Mouse (Mus musculus) CH12.LX (cell line): ENCODE data around the gene Aarsd1.

ENCODE experiments used
- CHD2 ChIP-seq: IDR thresholded peaks from 2 replicates; pipeline ENCODE4 v1.6.1; 2011; ENCODE audit warnings: low read length, improper control_type of control experiment
- CTCF ChIP-seq, 2 experiments: IDR thresholded peaks in 1 of 2; conservative IDR thresholded peaks in 1 of 2; 2 replicates each; pipeline ENCODE4 v1.5.1; 2011 to 2012; ENCODE audit warnings: low read depth in 2 of 2, low read length in 2 of 2, improper control_type of control experiment in 1 of 2, inconsistent platforms in 1 of 2, mild to moderate bottlenecking in 1 of 2, moderate library complexity in 1 of 2
- E2F4 ChIP-seq: IDR thresholded peaks from 2 replicates; pipeline ENCODE4 v1.6.1; 2011; ENCODE audit warnings: low read depth, low read length, improper control_type of control experiment; ENCODE audit not compliant: insufficient replicate concordance
- ELF1 ChIP-seq: IDR thresholded peaks from 2 replicates; pipeline ENCODE4 v1.6.1; 2014; ENCODE audit warnings: low read depth, mild to moderate bottlenecking, inconsistent platforms, low read length, improper control_type of control experiment
- MAFK ChIP-seq: IDR thresholded peaks from 2 replicates; pipeline ENCODE4 v1.6.1; 2011; ENCODE audit warnings: low read length, improper control_type of control experiment; ENCODE audit not compliant: insufficient replicate concordance
- MAX ChIP-seq: IDR thresholded peaks from 2 replicates; pipeline ENCODE4 v1.6.1; 2011; ENCODE audit warnings: low read length, improper control_type of control experiment
- MEF2A ChIP-seq: IDR thresholded peaks from 2 replicates; pipeline ENCODE4 v1.6.1; 2014; ENCODE audit warnings: low read depth, mild to moderate bottlenecking, inconsistent platforms, low read length, improper control_type of control experiment, borderline replicate concordance
- MYC ChIP-seq: IDR thresholded peaks from 2 replicates; pipeline ENCODE4 v1.6.1; 2011; ENCODE audit warnings: low read depth, mild to moderate bottlenecking, improper control_type of control experiment, low read length
- PAX5 ChIP-seq: IDR thresholded peaks from 2 replicates; pipeline ENCODE4 v1.6.1; 2012; ENCODE audit warnings: low read length, inconsistent platforms, mixed read lengths
- POLR2A ChIP-seq: IDR thresholded peaks from 2 replicates; pipeline ENCODE4 v1.6.1; 2011; ENCODE audit warnings: low read depth, mild to moderate bottlenecking, improper control_type of control experiment, low read length
- SMC3 ChIP-seq: IDR thresholded peaks from 2 replicates; pipeline ENCODE4 v1.6.1; 2011; ENCODE audit warnings: low read depth, low read length, improper control_type of control experiment
- USF1 ChIP-seq: IDR thresholded peaks from 2 replicates; pipeline ENCODE4 v1.6.1; 2014; ENCODE audit warnings: low read depth, mild to moderate bottlenecking, inconsistent platforms, low read length, improper control_type of control experiment
- ZC3H11A ChIP-seq: IDR thresholded peaks from 2 replicates; pipeline ENCODE4 v1.6.1; 2012; ENCODE audit warnings: low read depth, mild to moderate bottlenecking, inconsistent platforms, low read length, improper control_type of control experiment
- ZKSCAN1 ChIP-seq: IDR thresholded peaks from 2 replicates; pipeline ENCODE4 v1.6.1; 2012; ENCODE audit warnings: low read depth, inconsistent platforms, low read length, improper control_type of control experiment, borderline replicate concordance

DNA sequence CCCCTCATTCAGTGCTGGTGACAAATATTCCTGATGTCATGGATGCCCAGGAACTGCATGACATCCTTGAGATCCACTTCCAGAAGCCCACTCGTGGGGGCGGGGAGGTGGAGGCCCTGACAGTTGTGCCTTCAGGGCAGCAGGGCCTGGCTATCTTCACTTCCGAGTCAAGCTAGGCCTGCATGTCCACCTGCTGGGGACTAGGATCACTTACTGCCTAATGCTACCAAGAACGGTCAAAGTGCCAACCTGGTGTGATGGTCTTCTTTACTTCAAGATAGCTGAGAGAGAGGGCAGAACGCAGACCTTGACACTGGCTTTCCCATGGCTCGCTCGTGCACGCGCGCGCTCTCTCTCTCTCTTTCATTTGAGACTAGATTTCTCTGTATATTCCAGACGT is 40.8 kb upstream of the Aarsd1 start:
- TF ChIP-seq MEF2A (no peak), CTCF (conservative IDR thresholded peaks at IDR 0.05 in 1 of 2, IDR thresholded peaks at IDR 0.05 in 1 of 2; ENCODE audit: low read depth in 2 of 2, low read length in 2 of 2) (no peak), CHD2 (no peak), MAFK (no peak), ZC3H11A (no peak), PAX5 (no peak), POLR2A (no peak), MYC (no peak), ZKSCAN1 (no peak), USF1 (no peak), ELF1 (no peak), E2F4 (no peak), SMC3 (no peak), MAX (no peak)
